Mouse (Mus musculus): ENCODE data around the gene Ang4. TPM values are rescaled to one million over a fixed set of nuclear protein-coding genes. Genes with fewer than 3 reads are reported as not detected.

Gene Ang4
- total RNA-seq, 2 experiments from 2014 or later: not detected

Other genes starting within 250 kb of the Ang4 start
- gene Gm5622, start 220.8 kb downstream of the Ang4 start, total RNA-seq (2021): not detected
- not detected for gene Gm17175, start 199.5 kb downstream of the Ang4 start, total RNA-seq (2021)
- gene Gm17174, start 181.5 kb downstream of the Ang4 start, total RNA-seq (2021): not detected
- gene Gm17078, start 162.3 kb downstream of the Ang4 start, total RNA-seq (2021): not detected
- not detected for gene Gm4181, start 137.9 kb downstream of the Ang4 start, total RNA-seq (2021)
- not detected for gene Gm17079, start 78.1 kb downstream of the Ang4 start, total RNA-seq (2021)
- gene Gm5800, start 56.4 kb downstream of the Ang4 start, total RNA-seq (2021): not detected
- not detected for gene AY358078, start 26.5 kb upstream of the Ang4 start, total RNA-seq (2021)
- gene Ear6, start 80.1 kb upstream of the Ang4 start, total RNA-seq (2021): not detected
- gene Mettl17, start 111.3 kb upstream of the Ang4 start, total RNA-seq (2021): 10 to 100 TPM; 35.5 to 42.4 TPM
- 1 to 10 TPM; 3.6 to 4.5 TPM for gene Slc39a2, start 119.3 kb upstream of the Ang4 start, total RNA-seq (2021)
- gene Ndrg2, start 140.6 kb upstream of the Ang4 start, total RNA-seq (2021): 100 to 1,000 TPM; 337 to 367 TPM
- not detected for gene Tppp2, start 144.8 kb upstream of the Ang4 start, total RNA-seq (2021)
- gene Rnase13, start 149.2 kb upstream of the Ang4 start, total RNA-seq (2021): not detected
- gene Arhgef40, start 211.1 kb upstream of the Ang4 start, total RNA-seq (2021): 10 to 100 TPM; 32.7 to 37.1 TPM
- not detected for gene Tmem253, start 242.1 kb upstream of the Ang4 start, total RNA-seq (2021)
- 10 to 100 TPM; 30.2 to 32.4 TPM for gene Zfp219, start 247.1 kb upstream of the Ang4 start, total RNA-seq (2021)